ENCODE assay signal across 8 mouse cellular contexts in genomic region chr19:47015396-47015795, GRCm38 (mm10). TPM values are rescaled to one million over a fixed set of nuclear protein-coding genes. Genes with fewer than 3 reads are reported as not detected.
DNase-seq lines count a peak whose midpoint lies in the region; ATAC-seq and TF ChIP-seq lines count a peak whose summit lies in the region.

No protein-coding gene starts in this region.

- no peak for TF ChIP-seq CTCF in bone marrow, adult 2 months (IDR thresholded peaks at IDR 0.05; ENCODE audit: control insufficient read depth, insufficient read depth, low read length)
- TF ChIP-seq CTCF in forebrain, postnatal 0 days (IDR thresholded peaks at IDR 0.05; ENCODE audit: low read depth) = no peak

- H3K36me3 ChIP-seq in kidney, embryonic 14.5 days (ENCODE audit: control insufficient read depth, insufficient read depth, low read length) = no peaks in the 10 kb centered on the region
- H3K36me3 ChIP-seq in forebrain, postnatal 0 days (ENCODE audit: insufficient read depth) = no peaks in the 10 kb centered on the region
- peaks cover 3% of the 10 kb centered on the region; the same call in 1 of the 2 replicates for H3K36me3 ChIP-seq in midbrain, embryonic 13.5 days

- 0 out of 2 replicates have a peak, but pooled peaks have one; percentile 26 for ATAC-seq in kidney, embryonic 14.5 days (ENCODE audit: low FRiP score, low TSS enrichment)
- peak; percentile 11 for ATAC-seq in forebrain, postnatal 0 days
- ATAC-seq in midbrain, embryonic 13.5 days = peak; percentile 8

- H3K4me2 ChIP-seq in kidney, embryonic 14.5 days (replicated peaks; ENCODE audit: low read depth, low read length) = peak overlapping the region; percentile 68
- peak overlapping the region; percentile 66 for H3K4me2 ChIP-seq in forebrain, postnatal 0 days (ENCODE audit: low read depth)
- H3K4me2 ChIP-seq in midbrain, embryonic 13.5 days (replicated peaks) = peak overlapping the region; percentile 62

- H3K27me3 ChIP-seq in kidney, embryonic 14.5 days (ENCODE audit: control insufficient read depth, insufficient read depth, low read length) = peaks cover 53% of the 10 kb centered on the region
- H3K27me3 ChIP-seq in forebrain, postnatal 0 days (ENCODE audit: insufficient read depth, low read length) = no peaks in the 10 kb centered on the region
- peaks cover 38% of the 10 kb centered on the region for H3K27me3 ChIP-seq in midbrain, embryonic 13.5 days

- no peak overlapping the region for H3K27ac ChIP-seq in kidney, embryonic 14.5 days (ENCODE audit: low read depth, low read length)
- H3K27ac ChIP-seq in bone marrow, adult 2 months (ENCODE audit: control insufficient read depth, insufficient read depth, low read depth, low read length, poor library complexity) = no peak overlapping the region; the same call in 1 of the 2 replicates
- H3K27ac ChIP-seq in forebrain, postnatal 0 days (ENCODE audit: low read depth, low read length) = peak overlapping the region; percentile 99
- peak overlapping the region; percentile 97 for H3K27ac ChIP-seq in midbrain, embryonic 13.5 days

- 0 out of 2 replicates have a peak, but pooled peaks have one; percentile 16 for TF ChIP-seq POLR2A in bone marrow, adult 2 months (IDR thresholded peaks at IDR 0.05; ENCODE audit: borderline replicate concordance, control insufficient read depth, low read depth, low read length)

- H3K4me3 ChIP-seq in kidney, embryonic 14.5 days (ENCODE audit: low read length) = peak overlapping the region; percentile 43
- no peak overlapping the region for H3K4me3 ChIP-seq in bone marrow, adult 2 months (replicated peaks; ENCODE audit: control insufficient read depth, low read depth, low read length)
- peak overlapping the region; percentile 88 for H3K4me3 ChIP-seq in forebrain, postnatal 0 days (ENCODE audit: low read depth, low read length)
- peak overlapping the region; percentile 86 for H3K4me3 ChIP-seq in midbrain, embryonic 13.5 days (replicated peaks)

- no peak for DNase-seq in kidney, adult 18-20 months
- peak; percentile 59 for DNase-seq in forebrain, postnatal 0 days
- DNase-seq in adrenal gland, adult (ENCODE audit: inconsistent age in 2 of 2, low spot score in 1 of 2) = no peak
- DNase-seq in spleen, postnatal 36 days (ENCODE audit: low spot score in 2 of 2) = no peak
- no peak for DNase-seq in ovary, postnatal 14 days (ENCODE audit: low spot score)

- H3K4me1 ChIP-seq in kidney, embryonic 14.5 days (ENCODE audit: control insufficient read depth, insufficient read depth, low read length) = peaks cover 9% of the 10 kb centered on the region
- H3K4me1 ChIP-seq in bone marrow, adult 2 months (ENCODE audit: control insufficient read depth, insufficient read depth, low read length) = no peaks in the 10 kb centered on the region; the same call in 1 of the 2 replicates
- H3K4me1 ChIP-seq in forebrain, postnatal 0 days (ENCODE audit: insufficient read depth) = peaks cover 4% of the 10 kb centered on the region; the same call in 1 of the 2 replicates
- H3K4me1 ChIP-seq in midbrain, embryonic 13.5 days (replicated peaks) = peaks cover 20% of the 10 kb centered on the region

- no peak overlapping the region for H3K9ac ChIP-seq in kidney, embryonic 14.5 days (ENCODE audit: low read depth, low read length)
- H3K9ac ChIP-seq in forebrain, postnatal 0 days = peak overlapping the region; percentile 96
- peak overlapping the region; percentile 94 for H3K9ac ChIP-seq in midbrain, embryonic 13.5 days (replicated peaks)

- H3K9me3 ChIP-seq in kidney, embryonic 14.5 days (ENCODE audit: control insufficient read depth, low read length) = no peaks in the 10 kb centered on the region
- no peaks in the 10 kb centered on the region for H3K9me3 ChIP-seq in forebrain, postnatal 0 days (ENCODE audit: low read length)
- H3K9me3 ChIP-seq in midbrain, embryonic 13.5 days = no peaks in the 10 kb centered on the region

- WGBS in kidney, embryonic 14.5 days = 1% methylated on average over 37 of the region's 37 CpGs
- WGBS in bone marrow, adult 2 months = 5% methylated on average over 37 of the region's 37 CpGs
- 1% methylated on average over 37 of the region's 37 CpGs for WGBS in forebrain, postnatal 0 days
- under 1% methylated on average over 37 of the region's 37 CpGs for WGBS in midbrain, embryonic 13.5 days

RNA-seq across cellular contexts. Expression of gene Nt5c2, which starts 0.4 kb away (rescaled TPM):
- polyA plus RNA-seq in kidney, embryonic 14.5 days (2014; fragmentation: Nextera tagmentation; extraction: Ambion mirVana) = 61.5 and 80.2 TPM in 2 replicates
- polyA plus RNA-seq in bone marrow, adult 2 months (2011; ENCODE audit: insufficient read depth, insufficient read length, low replicate concordance, missing spikeins) = 21.9 and 39.2 TPM in 2 replicates
- 51.8 and 69.5 TPM in 2 replicates for total RNA-seq in forebrain, postnatal 0 days (2014; rRNA removed)
- polyA plus RNA-seq in forebrain, postnatal 0 days (2015; fragmentation: Nextera tagmentation; extraction: Ambion mirVana) = 74.1 and 80.4 TPM in 2 replicates
- 96.0 and 97.2 TPM in 2 replicates for polyA plus RNA-seq in midbrain, embryonic 13.5 days (2015; fragmentation: Nextera tagmentation; extraction: Ambion mirVana)

RNA-seq across cellular contexts. Expression of gene Ina, which starts 0.9 kb away (rescaled TPM):
- polyA plus RNA-seq in kidney, embryonic 14.5 days (2014; fragmentation: Nextera tagmentation; extraction: Ambion mirVana) = 0.31 and 0.41 TPM in 2 replicates
- polyA plus RNA-seq in bone marrow, adult 2 months (2011; ENCODE audit: insufficient read depth, insufficient read length, low replicate concordance, missing spikeins) = not detected in 2 replicates
- 115 and 156 TPM in 2 replicates for total RNA-seq in forebrain, postnatal 0 days (2014; rRNA removed)
- 189 and 260 TPM in 2 replicates for polyA plus RNA-seq in forebrain, postnatal 0 days (2015; fragmentation: Nextera tagmentation; extraction: Ambion mirVana)
- polyA plus RNA-seq in midbrain, embryonic 13.5 days (2015; fragmentation: Nextera tagmentation; extraction: Ambion mirVana) = 481 and 511 TPM in 2 replicates

RNA-seq across cellular contexts. Expression of gene Pcgf6, which starts 35.3 kb away (rescaled TPM):
- polyA plus RNA-seq in kidney, embryonic 14.5 days (2014; fragmentation: Nextera tagmentation; extraction: Ambion mirVana) = 36.4 and 37.1 TPM in 2 replicates
- polyA plus RNA-seq in bone marrow, adult 2 months (2011; ENCODE audit: insufficient read depth, insufficient read length, low replicate concordance, missing spikeins) = 5.0 and 7.0 TPM in 2 replicates
- total RNA-seq in forebrain, postnatal 0 days (2014; rRNA removed) = 29.9 and 33.3 TPM in 2 replicates
- 13.7 and 20.9 TPM in 2 replicates for polyA plus RNA-seq in forebrain, postnatal 0 days (2015; fragmentation: Nextera tagmentation; extraction: Ambion mirVana)
- polyA plus RNA-seq in midbrain, embryonic 13.5 days (2015; fragmentation: Nextera tagmentation; extraction: Ambion mirVana) = 28.9 and 31.2 TPM in 2 replicates

RNA-seq across cellular contexts. Expression of gene Taf5, which starts 52.1 kb away (rescaled TPM):
- 9.6 and 10.6 TPM in 2 replicates for polyA plus RNA-seq in kidney, embryonic 14.5 days (2014; fragmentation: Nextera tagmentation; extraction: Ambion mirVana)
- polyA plus RNA-seq in bone marrow, adult 2 months (2011; ENCODE audit: insufficient read depth, insufficient read length, low replicate concordance, missing spikeins) = 6.9 and 8.2 TPM in 2 replicates
- 12.9 and 16.0 TPM in 2 replicates for total RNA-seq in forebrain, postnatal 0 days (2014; rRNA removed)
- 3.0 and 3.6 TPM in 2 replicates for polyA plus RNA-seq in forebrain, postnatal 0 days (2015; fragmentation: Nextera tagmentation; extraction: Ambion mirVana)
- polyA plus RNA-seq in midbrain, embryonic 13.5 days (2015; fragmentation: Nextera tagmentation; extraction: Ambion mirVana) = 6.9 and 8.0 TPM in 2 replicates

Comparison
In these comparisons a context has a peak if more than half of its experiments do, and no peak if none do; other contexts are left out.
1. H3K27ac ChIP-seq: peak in forebrain, postnatal 0 days (single experiment) and midbrain, embryonic 13.5 days (single experiment); none in kidney, embryonic 14.5 days (single experiment) and bone marrow, adult 2 months (single experiment).
2. RNA of gene Ina, which starts 0.9 kb away (polyA plus RNA-seq): 481 to 511 TPM in midbrain, embryonic 13.5 days and 189 to 260 TPM in forebrain, postnatal 0 days; 0.31 to 0.41 TPM in kidney, embryonic 14.5 days and not detected in bone marrow, adult 2 months; every median in the first group is over 100 times any median in the second.
3. Peak in every context shown above with its lines, with median percentiles within 50 percentile points of each other: ATAC-seq and H3K4me2 ChIP-seq.